Mouse (Mus musculus) urinary bladder, postnatal 36 days (tissue): ENCODE data around the gene Cst3.

ENCODE experiments used
- DNase-seq, 2 experiments: peaks; one replicate each; pipeline ENCODE4 v3.0.0; 2022; ENCODE audit warnings: low spot score in 2 of 2, mixed read lengths in 1 of 2

Gene Cst3

DNA sequence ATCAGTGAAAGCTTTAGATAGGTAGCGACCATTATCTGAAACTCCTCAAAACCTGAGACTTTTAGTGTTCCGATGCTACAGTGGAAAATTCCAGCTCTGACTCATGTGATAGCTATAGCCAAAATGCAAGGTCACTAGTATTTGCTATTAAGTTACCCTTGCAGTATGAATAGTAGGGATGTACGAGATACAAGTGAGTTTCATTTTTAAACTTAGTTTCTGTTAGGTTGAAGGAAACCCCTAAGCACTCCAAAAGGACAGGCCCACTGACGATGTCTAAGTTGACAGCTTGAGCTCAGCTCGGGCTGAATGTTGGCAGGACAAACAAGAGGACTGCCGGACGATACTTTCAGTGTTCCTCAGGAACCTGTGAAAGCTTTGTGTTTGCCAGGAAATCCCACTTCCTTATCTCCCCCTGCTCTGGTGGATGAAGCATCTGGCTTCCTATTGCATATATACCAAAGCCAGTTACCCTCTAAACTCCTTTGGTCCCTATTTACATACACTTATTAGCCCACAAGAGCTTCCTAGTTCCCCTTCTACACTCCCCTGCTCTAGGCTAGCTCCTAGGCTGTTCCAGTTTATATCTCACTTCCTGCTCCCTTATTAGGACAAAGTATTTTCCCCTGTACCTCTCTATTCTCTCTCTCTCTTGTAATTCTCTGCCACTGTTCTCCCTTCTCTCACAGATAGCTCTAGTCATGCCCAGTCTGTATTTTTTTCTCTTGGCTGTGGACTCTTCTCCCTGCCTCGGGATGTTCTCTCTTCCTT, 18.7 kb downstream of the Cst3 start:
- DNase-seq, result no peak

GRCm38 (mm10) chr2:148851116-148851906, 24.2 kb downstream of the Cst3 start:
- DNase-seq, result peak; percentile 78 to 85

DNA sequence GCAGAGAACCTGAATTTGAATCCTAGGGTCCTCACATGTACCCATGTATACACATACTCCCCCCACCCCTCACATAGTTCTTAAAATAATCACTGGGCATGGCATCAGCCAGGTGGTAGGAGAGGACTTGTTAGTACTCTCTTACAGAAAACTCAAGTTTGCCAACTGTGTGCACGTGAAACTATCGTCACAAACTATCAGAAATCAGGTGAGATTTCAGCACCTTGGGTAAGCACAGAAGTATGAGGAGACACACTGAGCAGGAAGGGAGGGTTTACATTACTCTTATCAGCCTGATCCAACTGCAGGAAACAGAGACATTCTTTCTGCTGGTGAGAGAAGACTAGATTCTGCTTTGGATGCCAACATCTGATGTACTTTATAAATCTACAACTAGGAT, 36.3 kb downstream of the Cst3 start:
- no peak for DNase-seq

DNA sequence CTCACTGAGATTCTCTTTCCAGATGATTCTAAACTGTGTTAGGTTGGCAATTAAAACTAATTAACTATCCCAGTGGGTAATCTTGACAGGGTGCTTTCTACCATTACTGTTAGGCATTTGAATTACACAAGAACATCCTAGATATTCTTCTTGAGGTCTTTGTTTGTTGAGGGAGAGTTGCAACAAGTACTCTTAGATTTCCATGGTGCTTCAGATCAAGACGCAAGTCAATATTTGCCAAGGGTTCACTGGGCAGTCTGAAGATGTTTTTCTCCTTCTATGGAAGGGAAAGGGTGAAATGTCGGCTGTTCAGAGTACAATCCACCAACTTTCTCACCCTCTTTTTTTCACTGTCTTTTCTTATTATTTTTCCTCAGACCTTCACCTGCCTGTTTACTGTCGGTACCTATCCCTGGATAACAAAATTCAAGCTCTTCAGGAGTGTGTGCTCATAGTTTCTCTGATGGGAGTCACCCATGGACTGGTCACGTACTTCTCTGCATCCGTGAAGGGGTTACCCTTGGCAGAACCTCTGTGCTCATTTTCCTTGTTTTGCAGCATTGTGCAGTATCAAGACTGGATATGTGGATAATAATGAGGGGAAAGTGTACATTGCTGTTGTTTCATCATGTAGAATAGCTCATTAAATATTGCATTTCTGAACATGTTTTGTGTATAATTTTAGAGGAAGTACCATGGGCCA, 37.3 kb downstream of the Cst3 start:
- no peak for DNase-seq

DNA sequence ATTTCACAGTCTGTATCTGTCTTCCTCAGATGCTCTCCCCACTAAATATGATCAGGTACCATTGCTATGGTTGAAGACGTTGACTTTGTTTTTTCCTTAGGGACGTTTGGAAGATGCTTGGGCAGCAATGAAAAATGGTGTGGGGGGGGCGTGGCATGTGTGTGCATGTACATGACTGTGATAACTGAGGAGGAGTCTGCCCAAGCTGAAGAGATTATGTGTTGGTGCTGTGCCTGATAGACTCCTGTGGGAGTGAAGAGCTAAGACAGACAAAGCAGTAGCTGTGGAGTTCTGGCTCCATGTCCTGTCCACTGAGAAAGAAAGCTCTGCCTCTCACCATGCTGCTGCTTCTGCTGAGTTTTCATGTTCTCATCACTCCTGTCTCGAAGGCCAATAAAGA, 40.6 kb downstream of the Cst3 start, which contains the start of gene Cst9:
Gene Cst9 (plus strand): TSS at position 236 of the 400 bp plus-strand sequence.
- no peak for DNase-seq

GRCm38 (mm10) chr2:148825986-148826385, 49.5 kb downstream of the Cst3 start:
- DNase-seq, result no peak
